Mouse (Mus musculus) hindbrain, embryonic 14.5 days (tissue): ENCODE data around the gene Mical3. TPM values are rescaled to one million over a fixed set of nuclear protein-coding genes. Genes with fewer than 3 reads are reported as not detected.
A peak's percentile ranks its signal among the peaks of the same experiment; 100 is the strongest.

Source experiments
- ATAC-seq: fragments of 200-750 bp; cut with Nextera tagmentation; 2 replicates; pipeline ENCODE4 v1.8.0; 2017; ENCODE audit warnings: moderate number of reproducible peaks, mild to moderate bottlenecking, moderate TSS enrichment, moderate library complexity; ENCODE audit not compliant: low FRiP score
- DNase-seq: peaks from one replicate; pipeline ENCODE4 v3.0.0-alpha.2; 2015; ENCODE audit warnings: low spot score
- H3K27ac ChIP-seq: fragments of 300-500 bp; sonication (generic); 2 replicates; pipeline ENCODE4 v1.5.1; 2014; ENCODE audit warnings: mild to moderate bottlenecking, moderate library complexity
- H3K27me3 ChIP-seq: fragments of 300-500 bp; sonication (generic); 2 replicates; pipeline ENCODE4 v1.6.1; 2014; ENCODE audit warnings: mild to moderate bottlenecking, low read length, mixed read lengths; ENCODE audit not compliant: control insufficient read depth, insufficient read depth
- H3K36me3 ChIP-seq: fragments of 300-500 bp; sonication (generic); replicated peaks from 2 replicates; pipeline ENCODE4 v1.6.1; 2014; ENCODE audit not compliant: control insufficient read depth, insufficient read depth
- H3K4me1 ChIP-seq: fragments of 300-500 bp; sonication (generic); replicated peaks from 2 replicates; pipeline ENCODE4 v1.6.1; 2014; ENCODE audit warnings: antibody characterized with exemption, low read length, mixed read lengths; ENCODE audit not compliant: control insufficient read depth, insufficient read depth
- H3K4me2 ChIP-seq: fragments of 300-500 bp; sonication (generic); replicated peaks from 2 replicates; pipeline ENCODE4 v1.6.1; 2014; ENCODE audit warnings: mild to moderate bottlenecking, moderate library complexity
- H3K4me3 ChIP-seq: fragments of 300-500 bp; sonication (generic); replicated peaks from 2 replicates; pipeline ENCODE4 v1.5.1; 2014; ENCODE audit warnings: mild to moderate bottlenecking, low read length
- H3K9ac ChIP-seq: fragments of 300-500 bp; sonication (generic); 2 replicates; pipeline ENCODE4 v1.6.1; 2014
- H3K9me3 ChIP-seq: fragments of 300-500 bp; sonication (generic); 2 replicates; pipeline ENCODE4 v1.6.1; 2016; ENCODE audit warnings: low read length; ENCODE audit not compliant: control insufficient read depth
- WGBS: fragments of 180-500 bp; shearing (Covaris S2); extraction: QIAGEN DNeasy Blood & Tissue Kit; methylation state at CpG from one replicate; pipeline ENCODE4 v1.1.7; 2014; 5-methylcytosine and 5-hydroxymethylcytosine counted together
- polyA plus RNA-seq: library from polyadenylated mRNA; unstranded; fragments of >200 nt; fragmentation: Nextera tagmentation; extraction: Ambion mirVana; gene quantifications from 2 replicates; pipeline ENCODE4 v1.2.1, GENCODE M21; 2014

Mical3 gene
- polyA plus RNA-seq, 1 experiment from 2014 or later, result 49.4 TPM

GRCm38 (mm10) chr6:121108075-121108474 lies 22.7 kb downstream of the Mical3 start:
- Histone ChIP-seq H3K27ac (no peak overlapping the region), H3K27me3 (no peaks in the 10 kb centered on the region), H3K9ac (0 out of 2 replicates have a peak overlapping the region, but pooled peaks have one; percentile 91), H3K36me3 (no peaks in the 10 kb centered on the region; the same call in 1 of the 2 replicates), H3K4me1 (peaks cover 31% of the 10 kb centered on the region), H3K4me3 (peak overlapping the region; percentile 87; the same call in 1 of the 2 replicates), H3K4me2 (peak overlapping the region; percentile 91), H3K9me3 (no peaks in the 10 kb centered on the region)
- DNase-seq (no peak), ATAC-seq (no peak)
- WGBS, result 74% methylated on average over 1 of the region's 1 CpGs

DNA sequence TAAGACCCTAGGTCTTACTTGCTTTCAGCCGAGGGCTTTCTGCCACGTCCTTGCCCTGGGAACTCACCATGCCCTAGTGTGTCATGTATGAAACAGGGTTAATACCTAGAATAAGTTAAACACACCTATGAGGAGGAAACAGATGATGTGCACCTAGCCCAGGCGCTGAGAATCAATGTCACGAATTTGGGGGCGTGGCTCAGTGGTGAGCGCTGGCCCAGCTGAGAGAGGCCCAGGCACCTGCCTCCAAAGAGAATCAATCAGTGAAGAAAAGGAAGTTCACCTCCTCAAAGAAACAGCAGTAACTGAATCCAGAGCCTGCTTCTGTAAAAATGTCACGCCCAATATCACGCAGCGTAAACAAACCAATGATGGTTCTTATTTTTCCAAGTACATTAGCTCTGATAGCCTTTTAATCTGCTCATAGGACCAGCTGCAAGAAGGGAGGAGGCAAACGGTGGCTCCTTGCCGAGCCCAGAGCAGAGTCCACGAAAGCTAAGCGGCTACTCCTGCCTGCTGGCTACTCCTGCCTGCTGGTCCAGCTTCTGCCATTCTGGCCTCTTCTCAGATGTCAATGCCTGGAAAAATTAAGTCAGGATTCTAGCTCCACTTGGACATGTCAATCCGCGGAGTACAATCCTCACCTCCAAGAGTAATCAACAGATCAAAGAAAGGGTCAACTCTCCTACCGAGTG lies 23.9 kb downstream of the Mical3 start:
- H3K4me3 ChIP-seq, result no peak overlapping the region
- H3K9me3 ChIP-seq, result no peaks in the 10 kb centered on the region
- H3K4me1 ChIP-seq, result peaks cover 31% of the 10 kb centered on the region
- no peaks in the 10 kb centered on the region; the same call in 1 of the 2 replicates for H3K36me3 ChIP-seq
- H3K9ac ChIP-seq, result no peak overlapping the region
- no peaks in the 10 kb centered on the region for H3K27me3 ChIP-seq
- H3K27ac ChIP-seq, result no peak overlapping the region
- DNase-seq (no peak), ATAC-seq (no peak)
- H3K4me2 ChIP-seq, result no peak overlapping the region
- WGBS, result 90% methylated on average over 16 of the region's 16 CpGs

DNA sequence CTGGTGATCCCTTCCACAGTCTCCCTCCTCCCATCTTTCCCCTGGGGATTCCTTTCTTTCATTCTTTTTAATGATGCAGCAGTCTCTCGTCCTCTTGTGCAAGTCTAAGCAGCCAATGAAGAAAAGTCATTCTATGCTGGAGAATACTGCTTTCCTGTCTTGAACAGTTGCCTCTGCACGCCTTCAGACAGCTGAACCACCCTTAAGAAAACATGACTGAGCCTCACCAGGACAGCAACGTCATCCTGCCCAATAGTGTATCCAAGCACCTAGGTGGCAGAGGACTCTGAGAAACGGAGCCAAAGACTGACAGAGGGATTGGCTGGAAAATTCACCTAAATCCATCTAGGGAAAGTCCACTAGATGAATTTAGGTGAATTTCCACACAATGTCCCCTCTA lies 25.1 kb downstream of the Mical3 start:
- Histone ChIP-seq H3K4me2 (no peak overlapping the region), H3K4me1 (peaks cover 22% of the 10 kb centered on the region), H3K36me3 (no peaks in the 10 kb centered on the region; the same call in 1 of the 2 replicates), H3K9me3 (no peaks in the 10 kb centered on the region), H3K27me3 (no peaks in the 10 kb centered on the region), H3K9ac (no peak overlapping the region), H3K4me3 (no peak overlapping the region), H3K27ac (0 out of 2 replicates have a peak overlapping the region, but pooled peaks have one; percentile 7)
- 49% methylated on average over 4 of the region's 4 CpGs for WGBS
- ATAC-seq, result no peak
- DNase-seq, result no peak

DNA sequence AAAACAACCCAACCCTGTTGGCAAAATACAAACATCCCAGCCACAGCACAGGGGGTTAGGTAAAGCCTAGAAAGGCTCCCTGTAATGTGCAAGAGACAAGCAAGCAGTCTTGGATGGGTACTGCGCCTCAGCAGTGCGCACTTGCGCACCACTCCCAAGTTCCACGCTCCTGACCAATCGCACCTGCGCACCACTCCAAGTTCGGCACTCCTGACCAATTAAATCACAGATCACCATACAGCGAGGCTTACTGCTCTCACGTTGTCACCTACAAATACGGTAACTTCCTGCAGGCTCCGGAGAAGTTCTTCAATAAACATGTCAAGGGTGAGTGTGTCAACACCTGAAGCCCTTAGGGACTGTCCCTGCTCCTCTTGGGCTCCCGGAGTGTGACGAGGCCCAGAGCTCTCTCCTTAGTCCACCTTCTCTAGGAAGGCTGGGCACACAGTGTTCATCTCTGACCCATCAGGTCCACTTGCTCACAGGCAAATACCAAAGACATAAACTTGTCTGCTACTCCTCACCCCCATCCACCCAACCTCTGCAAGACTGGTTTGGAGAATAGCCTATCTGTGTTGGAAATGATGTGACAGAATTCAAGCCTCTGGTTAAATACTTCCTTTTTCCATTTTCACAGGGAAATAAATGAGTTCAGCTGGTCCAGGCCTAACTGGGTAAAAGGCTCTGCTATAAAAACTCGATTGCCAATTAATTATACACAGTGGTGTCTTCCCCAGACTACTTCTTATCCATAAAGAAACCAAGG lies 27.2 kb downstream of the Mical3 start:
- H3K4me1 ChIP-seq, result peaks cover 22% of the 10 kb centered on the region
- WGBS, result 94% methylated on average over 14 of the region's 14 CpGs

DNA sequence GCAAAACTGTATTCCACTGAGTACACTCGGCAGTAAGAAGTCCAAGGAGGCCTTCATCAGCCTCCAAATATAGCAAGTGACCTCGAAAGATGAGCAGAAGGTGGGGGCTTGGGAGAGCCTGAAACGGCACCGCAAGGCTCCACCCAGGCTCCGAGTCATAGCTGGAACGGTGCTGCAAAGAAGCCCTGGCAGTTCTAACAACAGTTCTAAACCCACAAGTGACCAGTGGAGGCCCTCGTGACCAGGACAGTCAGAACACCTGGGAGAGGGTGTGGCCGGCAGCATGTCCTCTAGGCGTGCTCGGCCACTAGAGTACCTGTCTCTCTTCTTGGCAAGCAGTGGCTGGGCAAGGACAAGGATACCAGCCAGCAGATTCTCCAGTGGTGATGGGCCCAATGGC lies 27.9 kb downstream of the Mical3 start:
- no peak overlapping the region for H3K4me3 ChIP-seq
- no peak for DNase-seq
- no peak for ATAC-seq
- no peaks in the 10 kb centered on the region; the same call in 1 of the 2 replicates for H3K36me3 ChIP-seq
- no peak overlapping the region for H3K9ac ChIP-seq
- H3K4me2 ChIP-seq, result no peak overlapping the region
- WGBS, result 88% methylated on average over 10 of the region's 10 CpGs
- H3K27ac ChIP-seq, result no peak overlapping the region
- no peaks in the 10 kb centered on the region for H3K9me3 ChIP-seq
- H3K27me3 ChIP-seq, result no peaks in the 10 kb centered on the region
- peaks cover 22% of the 10 kb centered on the region for H3K4me1 ChIP-seq

More for the DNA sequence above, 27.2 kb downstream of the Mical3 start:
- no peak for DNase-seq
- H3K9ac ChIP-seq, result no peak overlapping the region
- ATAC-seq, result no peak
- H3K27me3 ChIP-seq, result no peaks in the 10 kb centered on the region
- no peaks in the 10 kb centered on the region; the same call in 1 of the 2 replicates for H3K36me3 ChIP-seq
- H3K4me2 ChIP-seq, result no peak overlapping the region
- H3K27ac ChIP-seq, result no peak overlapping the region
- H3K4me3 ChIP-seq, result no peak overlapping the region
- no peaks in the 10 kb centered on the region for H3K9me3 ChIP-seq

GRCm38 (mm10) chr6:121102084-121102483 lies 28.7 kb downstream of the Mical3 start:
- DNase-seq (no peak), ATAC-seq (no peak)
- Histone ChIP-seq H3K9me3 (no peaks in the 10 kb centered on the region), H3K27ac (no peak overlapping the region), H3K4me2 (no peak overlapping the region), H3K27me3 (no peaks in the 10 kb centered on the region), H3K9ac (no peak overlapping the region), H3K36me3 (no peaks in the 10 kb centered on the region; the same call in 1 of the 2 replicates), H3K4me1 (peaks cover 22% of the 10 kb centered on the region), H3K4me3 (no peak overlapping the region)
- WGBS, result 81% methylated on average over 2 of the region's 2 CpGs

DNA sequence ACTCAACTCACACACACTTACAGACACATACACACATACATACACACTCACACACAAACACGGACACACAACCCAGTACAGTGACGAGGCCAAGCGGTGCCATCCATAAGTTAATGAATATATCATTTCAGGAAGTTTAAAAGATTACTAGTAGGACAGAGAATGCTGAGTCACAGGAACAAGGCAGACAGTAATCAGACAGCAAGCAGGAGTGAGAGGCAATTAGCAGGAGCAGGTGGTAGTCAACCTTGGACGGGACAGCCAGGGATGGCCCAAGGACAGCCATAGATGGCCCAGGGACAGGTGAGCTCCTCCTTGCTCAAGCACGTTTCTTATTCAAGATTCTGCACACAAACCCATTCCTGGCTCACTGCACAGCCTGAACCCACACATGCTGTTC lies 29.6 kb downstream of the Mical3 start:
- no peak overlapping the region for H3K27ac ChIP-seq
- DNase-seq (no peak), ATAC-seq (no peak)
- H3K9ac ChIP-seq, result no peak overlapping the region
- no peaks in the 10 kb centered on the region for H3K27me3 ChIP-seq
- no peaks in the 10 kb centered on the region for H3K36me3 ChIP-seq
- H3K4me1 ChIP-seq, result peaks cover 22% of the 10 kb centered on the region
- H3K4me3 ChIP-seq, result no peak overlapping the region
- no peak overlapping the region for H3K4me2 ChIP-seq
- 93% methylated on average over 5 of the region's 5 CpGs for WGBS
- H3K9me3 ChIP-seq, result no peaks in the 10 kb centered on the region

GRCm38 (mm10) chr6:121099831-121100230 lies 31.0 kb downstream of the Mical3 start:
- peaks cover 22% of the 10 kb centered on the region for H3K4me1 ChIP-seq
- DNase-seq (no peak), ATAC-seq (no peak)
- no peak overlapping the region for H3K4me2 ChIP-seq
- no peaks in the 10 kb centered on the region for H3K36me3 ChIP-seq
- no peaks in the 10 kb centered on the region for H3K27me3 ChIP-seq
- 78% methylated on average over 7 of the region's 7 CpGs for WGBS
- peak overlapping the region; percentile 38; the same call in 1 of the 2 replicates for H3K27ac ChIP-seq
- H3K4me3 ChIP-seq, result no peak overlapping the region
- H3K9me3 ChIP-seq, result no peaks in the 10 kb centered on the region
- H3K9ac ChIP-seq, result no peak overlapping the region

GRCm38 (mm10) chr6:121099228-121099608 lies 31.6 kb downstream of the Mical3 start:
- Histone ChIP-seq H3K9ac (no peak overlapping the region), H3K27me3 (no peaks in the 10 kb centered on the region), H3K36me3 (no peaks in the 10 kb centered on the region), H3K4me2 (no peak overlapping the region), H3K4me1 (peaks cover 22% of the 10 kb centered on the region), H3K27ac (no peak overlapping the region), H3K4me3 (no peak overlapping the region), H3K9me3 (no peaks in the 10 kb centered on the region)
- ATAC-seq (no peak), DNase-seq (no peak)
- WGBS, result 82% methylated on average over 4 of the region's 4 CpGs
